Mouse (Mus musculus): ENCODE data around the gene Nrxn2. TPM values are rescaled to one million over a fixed set of nuclear protein-coding genes. Genes with fewer than 3 reads are reported as not detected.

Nrxn2 gene
- polyA plus RNA-seq, 1 experiment from 2014 or later: 0.97 TPM

DNA sequence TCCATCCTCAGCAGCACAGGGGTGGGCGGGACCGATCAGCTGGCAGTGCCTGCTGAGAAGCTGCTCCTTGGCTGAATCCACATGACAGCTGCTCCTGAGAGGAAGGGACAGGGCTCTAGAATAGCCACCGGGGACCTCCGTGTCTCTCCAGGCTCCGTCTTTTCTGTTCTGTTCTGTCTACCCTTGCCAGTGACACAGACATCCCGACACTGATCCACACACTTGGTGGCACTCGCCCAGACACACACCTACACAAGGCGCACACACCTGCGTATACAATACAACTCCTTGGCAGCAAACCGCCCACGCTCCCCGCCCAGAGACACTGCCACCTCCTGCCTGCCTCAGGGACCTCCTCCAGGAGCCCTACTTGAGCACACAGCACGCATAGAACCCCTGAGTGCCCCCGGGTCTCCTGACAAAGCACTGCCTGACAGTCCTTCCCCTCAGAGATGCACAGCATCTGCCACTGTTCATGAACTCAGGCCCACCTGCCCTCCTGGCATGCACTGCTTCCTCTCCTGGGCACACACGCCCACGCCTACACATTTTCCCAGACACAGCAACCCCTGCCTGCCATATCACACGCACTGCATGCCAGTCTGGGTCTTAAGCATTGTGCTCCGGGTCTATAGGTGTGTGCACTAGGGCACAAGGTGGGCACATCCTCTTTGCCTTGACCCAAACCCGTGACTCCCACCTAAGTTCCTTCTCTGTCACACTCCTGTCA lies 2.1 kb downstream of the Nrxn2 start:
- no peak overlapping the region for H3K27ac ChIP-seq
- peaks cover 20% of the 10 kb centered on the region for H3K4me1 ChIP-seq
- no peaks in the 10 kb centered on the region for H3K9me3 ChIP-seq
- ATAC-seq (ENCODE audit: borderline replicate concordance, extremely low read depth, low FRiP score, low TSS enrichment): no peak
- no peak overlapping the region for H3K9ac ChIP-seq
- no peak overlapping the region for H3K4me3 ChIP-seq
- H3K4me2 ChIP-seq: no peak overlapping the region
- H3K36me3 ChIP-seq: no peaks in the 10 kb centered on the region
- H3K27me3 ChIP-seq: peaks cover 83% of the 10 kb centered on the region
- WGBS: 46% methylated on average over 19 of the region's 19 CpGs

DNA sequence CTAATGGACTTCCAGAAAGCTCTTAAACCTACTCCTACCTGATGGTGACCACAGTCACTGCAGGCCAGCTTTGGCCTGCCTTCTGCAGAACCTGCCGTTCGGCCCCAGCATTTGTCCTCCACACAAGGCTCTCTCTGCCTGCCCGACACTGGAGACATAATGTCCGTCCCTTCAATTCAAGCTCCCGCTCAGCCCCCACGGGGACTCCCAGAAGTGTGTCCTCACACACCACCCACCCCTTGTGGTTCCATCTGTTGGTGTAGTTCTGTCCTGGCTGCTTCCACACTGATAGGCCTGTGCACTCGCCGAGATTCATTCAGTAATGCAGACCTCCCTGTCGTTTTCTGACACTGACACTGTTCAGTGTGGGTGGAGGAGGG lies 2.7 kb downstream of the Nrxn2 start:
- Histone ChIP-seq H3K4me1 (peaks cover 20% of the 10 kb centered on the region), H3K27ac (no peak overlapping the region), H3K9ac (no peak overlapping the region), H3K27me3 (peaks cover 88% of the 10 kb centered on the region), H3K9me3 (no peaks in the 10 kb centered on the region), H3K4me2 (no peak overlapping the region), H3K36me3 (no peaks in the 10 kb centered on the region), H3K4me3 (no peak overlapping the region)
- ATAC-seq (ENCODE audit: borderline replicate concordance, extremely low read depth, low FRiP score, low TSS enrichment): no peak
- 73% methylated on average over 9 of the region's 9 CpGs for WGBS

DNA sequence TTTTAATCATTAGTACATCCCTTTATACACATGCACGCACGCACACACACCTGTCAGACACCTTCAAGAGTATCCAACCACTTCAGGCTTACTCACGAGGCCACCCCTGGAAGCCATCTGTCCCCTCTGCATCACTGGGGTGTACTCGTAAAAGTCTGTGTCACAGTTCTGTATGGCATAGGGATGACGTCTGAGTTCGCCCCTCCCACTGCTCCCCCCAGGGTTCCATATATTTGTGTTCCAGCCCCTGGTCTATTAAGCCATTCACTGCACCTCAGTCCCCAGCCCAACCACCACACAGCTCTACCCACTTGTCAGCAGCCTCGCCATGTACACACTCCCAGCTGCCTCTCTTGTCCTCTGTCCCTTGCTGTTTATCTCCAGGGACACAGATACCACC lies 3.5 kb downstream of the Nrxn2 start:
- peaks cover 96% of the 10 kb centered on the region for H3K27me3 ChIP-seq
- ATAC-seq (ENCODE audit: borderline replicate concordance, extremely low read depth, low FRiP score, low TSS enrichment): no peak
- no peak overlapping the region for H3K4me3 ChIP-seq
- H3K9me3 ChIP-seq: no peaks in the 10 kb centered on the region
- H3K36me3 ChIP-seq: no peaks in the 10 kb centered on the region
- no peak overlapping the region for H3K9ac ChIP-seq
- peaks cover 20% of the 10 kb centered on the region for H3K4me1 ChIP-seq
- H3K4me2 ChIP-seq: no peak overlapping the region
- WGBS: 53% methylated on average over 7 of the region's 7 CpGs
- no peak overlapping the region for H3K27ac ChIP-seq

DNA sequence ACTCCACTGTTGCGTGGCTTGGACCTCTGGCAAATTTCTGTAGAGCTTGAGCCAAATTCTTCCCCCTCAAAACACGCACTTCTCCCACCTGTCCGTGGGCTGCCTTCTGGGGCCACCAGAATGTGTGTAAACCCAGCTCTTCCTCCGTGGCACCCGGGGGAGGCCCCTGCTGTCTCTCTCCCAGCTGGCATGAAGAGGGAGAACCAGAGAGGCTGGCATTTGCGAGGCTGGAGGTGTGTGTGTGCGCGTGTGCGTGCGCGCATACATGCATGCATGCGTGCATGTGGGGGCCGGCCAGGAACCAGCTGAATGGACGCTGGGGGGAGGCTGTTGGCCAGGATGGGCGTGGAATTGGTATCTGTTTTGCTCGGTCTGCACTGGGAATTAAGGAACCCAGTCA lies 4.7 kb downstream of the Nrxn2 start:
- WGBS: 77% methylated on average over 16 of the region's 16 CpGs
- H3K9ac ChIP-seq: no peak overlapping the region
- H3K27me3 ChIP-seq: peaks cover 97% of the 10 kb centered on the region
- H3K36me3 ChIP-seq: no peaks in the 10 kb centered on the region
- no peak overlapping the region for H3K4me3 ChIP-seq
- H3K4me1 ChIP-seq: peaks cover 25% of the 10 kb centered on the region
- H3K27ac ChIP-seq: no peak overlapping the region
- ATAC-seq (ENCODE audit: borderline replicate concordance, extremely low read depth, low FRiP score, low TSS enrichment): no peak
- H3K4me2 ChIP-seq: no peak overlapping the region
- no peaks in the 10 kb centered on the region for H3K9me3 ChIP-seq

DNA sequence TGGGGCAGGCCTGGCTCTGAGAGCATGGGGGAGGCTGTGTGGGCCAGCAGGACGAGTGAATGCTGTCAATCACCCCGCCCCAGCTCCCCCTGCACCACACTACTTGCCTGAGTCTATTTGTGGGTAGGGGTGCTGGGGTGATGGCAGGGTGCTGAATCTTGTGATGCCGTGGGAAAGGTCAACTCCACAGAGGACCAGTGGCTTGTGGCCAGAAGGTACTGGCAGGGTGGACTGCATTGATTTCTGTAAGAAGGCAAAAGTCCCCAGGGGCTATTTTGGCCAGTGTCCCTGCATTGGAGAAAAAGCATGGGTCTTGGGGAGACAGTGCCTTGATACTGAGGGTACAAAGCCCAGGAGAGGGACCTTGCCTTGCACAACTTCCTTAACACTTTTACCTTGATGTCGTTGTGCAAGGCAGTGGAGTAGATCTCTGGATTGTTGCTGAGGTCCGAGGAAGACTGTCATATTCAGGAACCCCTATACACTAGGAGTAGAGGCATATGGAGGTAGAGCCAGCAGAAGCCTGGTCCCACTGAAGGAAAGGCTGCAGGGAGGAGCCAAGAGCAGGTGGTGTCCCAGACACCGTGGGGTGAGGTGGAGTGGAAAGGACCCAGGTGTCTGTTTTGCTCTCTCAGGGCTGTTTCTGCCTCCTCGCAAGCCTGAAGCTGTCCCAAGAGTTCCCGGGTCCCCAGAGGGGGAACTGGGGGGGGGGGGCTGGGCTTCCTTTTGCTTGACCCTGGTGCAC lies 5.8 kb downstream of the Nrxn2 start:
- Histone ChIP-seq H3K27me3 (peaks cover 97% of the 10 kb centered on the region), H3K27ac (no peak overlapping the region), H3K4me2 (no peak overlapping the region), H3K9ac (no peak overlapping the region), H3K9me3 (no peaks in the 10 kb centered on the region), H3K36me3 (no peaks in the 10 kb centered on the region), H3K4me1 (peaks cover 25% of the 10 kb centered on the region), H3K4me3 (no peak overlapping the region)
- WGBS: 52% methylated on average over 8 of the region's 8 CpGs
- no peak for ATAC-seq (ENCODE audit: borderline replicate concordance, extremely low read depth, low FRiP score, low TSS enrichment)

DNA sequence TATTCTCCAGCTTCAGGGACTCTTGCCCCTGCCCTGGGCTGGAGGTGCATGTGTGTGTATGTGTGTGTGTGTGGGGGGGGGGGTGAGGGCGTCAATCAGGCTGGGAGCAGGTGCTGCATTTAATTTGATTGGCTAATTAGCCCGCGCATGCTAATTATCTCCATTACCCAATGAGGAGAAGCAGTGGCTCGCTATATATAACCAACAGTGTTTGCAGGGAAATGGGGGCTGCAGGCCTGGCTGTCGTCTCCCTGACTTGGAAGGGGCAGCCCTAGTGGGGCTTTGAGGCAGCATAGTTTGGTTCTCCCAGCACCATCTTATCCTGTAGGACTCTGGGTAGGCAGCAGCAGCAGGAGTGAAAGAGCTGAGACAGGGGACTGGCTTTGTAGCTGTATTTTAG lies 7.1 kb downstream of the Nrxn2 start:
- 62% methylated on average over 5 of the region's 5 CpGs for WGBS
- no peaks in the 10 kb centered on the region for H3K9me3 ChIP-seq

DNA sequence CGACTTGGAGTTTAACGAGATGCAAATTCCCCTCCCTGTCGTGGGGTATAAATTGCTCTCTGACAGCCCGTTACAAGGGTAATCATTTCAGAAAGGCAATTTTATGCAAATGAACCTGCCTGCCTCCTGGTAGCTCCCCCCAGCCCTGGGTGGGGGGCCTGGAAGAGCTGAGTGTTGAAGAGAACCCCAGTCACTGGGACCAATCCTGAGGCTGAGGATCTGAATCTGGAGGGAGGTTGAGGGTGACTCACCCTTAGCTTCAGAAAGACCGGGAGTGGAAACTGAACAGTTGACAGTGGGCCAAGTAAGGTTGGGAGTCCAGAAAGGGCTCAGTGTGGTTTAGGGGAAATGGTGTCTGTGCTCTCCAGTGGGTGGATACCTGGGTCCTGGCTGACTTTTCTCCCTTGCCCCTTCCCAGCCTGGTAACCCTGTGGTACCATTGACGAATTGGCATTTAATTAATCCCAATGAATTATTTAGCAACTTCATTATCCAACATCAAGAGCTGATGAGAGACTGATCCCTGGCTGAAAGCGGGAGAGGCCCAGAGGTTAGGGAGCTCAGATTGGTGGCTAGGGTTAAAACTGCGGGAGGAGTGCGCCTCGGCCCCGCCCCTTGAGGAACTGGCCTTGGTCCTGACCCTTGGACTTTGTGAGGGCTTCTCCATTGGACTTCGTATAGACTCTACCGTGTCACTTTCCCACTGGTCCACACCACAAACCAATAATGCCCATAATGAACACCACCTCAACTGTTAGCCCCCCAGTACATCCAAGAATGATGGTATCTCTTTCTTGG lies 8.4 kb downstream of the Nrxn2 start:
- ATAC-seq (ENCODE audit: borderline replicate concordance, extremely low read depth, low FRiP score, low TSS enrichment): no peak
- Histone ChIP-seq H3K9ac (no peak overlapping the region), H3K4me1 (peaks cover 25% of the 10 kb centered on the region), H3K27me3 (peaks cover 93% of the 10 kb centered on the region), H3K4me2 (no peak overlapping the region), H3K9me3 (no peaks in the 10 kb centered on the region), H3K27ac (no peak overlapping the region), H3K4me3 (no peak overlapping the region), H3K36me3 (no peaks in the 10 kb centered on the region)
- 22% methylated on average over 13 of the region's 13 CpGs for WGBS

More for the DNA sequence above, 7.1 kb downstream of the Nrxn2 start:
- ATAC-seq (ENCODE audit: borderline replicate concordance, extremely low read depth, low FRiP score, low TSS enrichment): no peak
- H3K36me3 ChIP-seq: no peaks in the 10 kb centered on the region
- no peak overlapping the region for H3K4me2 ChIP-seq
- no peak overlapping the region for H3K4me3 ChIP-seq
- no peak overlapping the region for H3K27ac ChIP-seq
- no peak overlapping the region for H3K9ac ChIP-seq
- H3K27me3 ChIP-seq: peaks cover 97% of the 10 kb centered on the region
- H3K4me1 ChIP-seq: peaks cover 25% of the 10 kb centered on the region

DNA sequence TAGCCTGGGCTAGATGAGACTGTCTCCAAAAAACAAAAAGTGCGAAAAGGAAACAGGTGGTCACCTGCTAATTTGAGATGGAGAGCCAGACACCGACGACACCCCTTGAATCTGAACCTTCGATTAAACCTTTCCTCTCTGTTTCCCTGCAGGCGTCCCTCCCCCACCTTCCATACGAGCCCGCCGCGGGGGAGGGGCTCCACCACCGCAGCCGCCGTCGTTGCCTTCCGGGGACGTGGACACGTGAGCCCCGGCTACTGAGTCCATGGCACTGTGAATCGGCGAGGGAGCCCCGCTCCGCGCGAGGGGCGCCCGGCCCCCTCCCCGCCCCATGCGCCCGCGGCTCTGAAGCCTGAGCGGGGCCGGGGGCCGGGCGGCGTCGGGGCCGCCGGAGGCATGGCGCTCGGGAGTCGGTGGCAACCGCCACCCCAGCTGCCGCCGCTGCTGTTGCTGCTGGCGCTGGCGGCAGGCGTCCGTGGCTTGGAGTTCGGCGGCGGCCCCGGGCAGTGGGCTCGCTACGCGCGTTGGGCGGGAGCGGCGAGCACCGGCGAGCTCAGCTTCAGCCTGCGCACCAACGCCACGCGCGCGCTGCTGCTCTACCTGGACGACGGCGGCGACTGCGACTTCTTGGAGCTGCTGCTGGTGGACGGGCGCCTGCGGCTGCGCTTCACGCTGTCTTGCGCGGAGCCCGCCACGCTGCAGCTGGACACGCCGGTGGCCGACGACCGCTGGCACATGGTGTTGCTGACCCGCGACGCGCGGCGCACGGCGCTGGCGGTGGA lies 9.3 kb downstream of the Nrxn2 start:
- peaks cover 90% of the 10 kb centered on the region for H3K27me3 ChIP-seq
- H3K4me3 ChIP-seq: peak overlapping the region; percentile 29
- H3K9me3 ChIP-seq: no peaks in the 10 kb centered on the region
- H3K4me2 ChIP-seq: peak overlapping the region; percentile 52
- H3K4me1 ChIP-seq: peaks cover 20% of the 10 kb centered on the region
- no peaks in the 10 kb centered on the region for H3K36me3 ChIP-seq
- ATAC-seq (ENCODE audit: borderline replicate concordance, extremely low read depth, low FRiP score, low TSS enrichment): 0 out of 2 replicates have a peak, but pooled peaks have one; percentile 19
- WGBS: 1% methylated on average over 93 of the region's 94 CpGs
- no peak overlapping the region for H3K9ac ChIP-seq
- no peak overlapping the region for H3K27ac ChIP-seq

DNA sequence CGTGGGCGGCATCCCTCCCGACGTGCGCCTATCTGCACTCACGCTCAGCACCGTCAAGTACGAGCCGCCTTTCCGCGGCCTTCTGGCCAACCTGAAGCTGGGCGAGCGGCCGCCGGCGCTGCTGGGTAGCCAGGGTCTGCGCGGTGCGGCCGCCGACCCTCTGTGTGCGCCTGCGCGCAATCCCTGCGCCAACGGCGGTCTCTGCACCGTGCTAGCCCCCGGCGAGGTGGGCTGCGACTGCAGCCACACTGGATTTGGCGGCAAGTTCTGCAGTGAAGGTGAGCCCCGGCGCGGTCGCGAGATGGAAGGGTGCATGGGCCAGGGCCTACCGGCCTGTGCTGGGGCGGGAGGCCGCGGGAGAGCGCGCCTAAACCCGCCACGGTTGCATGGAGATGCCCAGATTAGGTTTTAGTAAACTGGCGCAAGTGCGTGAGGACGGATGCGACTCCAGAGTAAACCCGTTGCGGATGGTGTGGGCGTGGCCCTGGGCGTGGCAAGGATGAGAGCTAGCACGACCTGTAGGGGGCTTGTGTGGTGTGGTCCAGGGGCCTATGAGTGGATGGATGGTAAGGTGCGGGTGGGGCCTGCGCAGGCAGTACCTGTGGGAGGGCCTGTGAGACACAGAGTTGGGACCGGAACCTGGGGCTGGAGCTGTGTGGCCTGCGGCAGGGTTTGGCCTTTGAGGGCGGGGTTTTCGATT lies 10.1 kb downstream of the Nrxn2 start:
- Histone ChIP-seq H3K27ac (no peak overlapping the region), H3K4me2 (peak overlapping the region; percentile 52), H3K9ac (no peak overlapping the region), H3K36me3 (no peaks in the 10 kb centered on the region), H3K4me1 (peaks cover 17% of the 10 kb centered on the region), H3K27me3 (peaks cover 83% of the 10 kb centered on the region), H3K4me3 (peak overlapping the region; percentile 29), H3K9me3 (no peaks in the 10 kb centered on the region)
- ATAC-seq (ENCODE audit: borderline replicate concordance, extremely low read depth, low FRiP score, low TSS enrichment): 0 out of 2 replicates have a peak, but pooled peaks have one; percentile 16
- WGBS: under 1% methylated on average over 53 of the region's 60 CpGs

DNA sequence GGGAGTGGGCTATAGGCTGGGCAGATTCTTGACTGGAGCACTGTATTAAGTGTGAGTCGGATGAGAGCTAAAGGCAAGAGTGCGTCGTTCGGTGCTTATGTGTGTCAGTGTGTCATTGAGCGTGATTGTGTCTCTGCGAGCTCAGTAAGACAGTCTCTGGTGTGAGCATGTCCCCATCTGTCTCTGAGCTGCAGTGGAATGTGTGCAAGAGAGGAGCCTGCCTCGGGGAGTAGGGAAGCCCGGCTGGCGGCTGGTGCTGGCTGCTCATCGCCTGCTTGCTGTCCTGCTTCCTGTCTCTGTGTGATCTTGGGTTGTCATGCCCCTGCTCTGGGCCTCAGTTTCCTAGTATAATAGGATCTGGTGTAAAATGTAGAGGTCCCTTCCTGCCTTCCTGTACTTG lies 24.5 kb downstream of the Nrxn2 start:
- no peaks in the 10 kb centered on the region for H3K9me3 ChIP-seq
- no peak overlapping the region for H3K4me3 ChIP-seq
- no peak overlapping the region for H3K4me2 ChIP-seq
- WGBS: 57% methylated on average over 10 of the region's 10 CpGs
- H3K4me1 ChIP-seq: peaks cover 3% of the 10 kb centered on the region; the same call in 1 of the 2 replicates
- 0 out of 2 replicates have a peak, but pooled peaks cover 4% of the 10 kb centered on the region for H3K27me3 ChIP-seq
- no peak overlapping the region for H3K9ac ChIP-seq
- H3K36me3 ChIP-seq: no peaks in the 10 kb centered on the region
- H3K27ac ChIP-seq: no peak overlapping the region
- no peak for ATAC-seq (ENCODE audit: borderline replicate concordance, extremely low read depth, low FRiP score, low TSS enrichment)
